Mouse (Mus musculus): Measurements from ENCODE around the gene Tubd1.

GRCm38 (mm10) chr11:86542851-86543250 is 1.9 kb upstream of the Tubd1 start:
- TF ChIP-seq CTCF (conservative IDR thresholded peaks at IDR 0.05; ENCODE audit: low read length) (no peak), POU5F1 (IDR thresholded peaks at IDR 0.05; ENCODE audit: borderline replicate concordance, low read length) (no peak), NANOG (IDR thresholded peaks at IDR 0.05; ENCODE audit: borderline replicate concordance, low read length) (no peak)

Data from E14TG2a.4 (cell line).